Mouse (Mus musculus) embryonic facial prominence, embryonic 10.5 days (tissue): ENCODE measurements around the gene Olfr222. TPM values are rescaled to one million over a fixed set of nuclear protein-coding genes. Genes with fewer than 3 reads are reported as not detected.

Source experiments
- DNase-seq: peaks from one replicate; pipeline ENCODE4 v3.0.0-alpha.2; 2017; ENCODE audit warnings: low spot score
- H3K27ac ChIP-seq: fragments of 300-500 bp; sonication (generic); replicated peaks from 2 replicates; pipeline ENCODE4 v1.5.1; 2016; ENCODE audit warnings: mild to moderate bottlenecking
- H3K27me3 ChIP-seq: fragments of 300-500 bp; sonication (generic); replicated peaks from 2 replicates; pipeline ENCODE4 v1.6.1; 2016; ENCODE audit warnings: low read depth, mild to moderate bottlenecking; ENCODE audit not compliant: poor library complexity, severe bottlenecking
- H3K36me3 ChIP-seq: fragments of 300-500 bp; sonication (generic); replicated peaks from 2 replicates; pipeline ENCODE4 v1.6.1; 2016; ENCODE audit warnings: mild to moderate bottlenecking, moderate library complexity
- H3K4me1 ChIP-seq: fragments of 300-500 bp; sonication (generic); 2 replicates; pipeline ENCODE4 v1.6.1; 2016
- H3K4me3 ChIP-seq: fragments of 300-500 bp; sonication (generic); 2 replicates; pipeline ENCODE4 v1.5.1; 2016; ENCODE audit warnings: mild to moderate bottlenecking, moderate library complexity
- H3K9me3 ChIP-seq: fragments of 300-500 bp; sonication (generic); 2 replicates; pipeline ENCODE4 v1.6.1; 2016; ENCODE audit warnings: mild to moderate bottlenecking
- WGBS: fragments of 180-500 bp; shearing (Covaris S2); methylation state at CpG from one replicate; pipeline ENCODE4 v1.1.7; 2016; 5-methylcytosine and 5-hydroxymethylcytosine counted together
- polyA plus RNA-seq: library from polyadenylated mRNA; unstranded; fragments of >200 nt; fragmentation: Nextera tagmentation; extraction: Ambion mirVana; gene quantifications from 2 replicates; pipeline ENCODE4 v1.2.1, GENCODE M21; 2016

Olfr222 gene
- polyA plus RNA-seq, 1 experiment from 2014 or later: 0.06 TPM

GRCm38 (mm10) chr11:59584539-59584938 is 8.5 kb upstream of the Olfr222 start:
- Histone ChIP-seq H3K4me3 (no peak overlapping the region), H3K4me1 (no peaks in the 10 kb centered on the region), H3K9me3 (no peaks in the 10 kb centered on the region), H3K36me3 (no peaks in the 10 kb centered on the region), H3K27me3 (no peaks in the 10 kb centered on the region), H3K27ac (no peak overlapping the region)
- WGBS: 35% methylated on average over 6 of the region's 6 CpGs
- DNase-seq: peak; percentile 61

- Histone ChIP-seq H3K4me1 (no peaks in the 10 kb centered on the region), H3K27me3 (no peaks in the 10 kb centered on the region; the same call in 1 of the 2 replicates)
- 59% methylated on average over 9 of the region's 9 CpGs for WGBS
Observed at GRCm38 (mm10) chr11:59575726-59576125, 309 bp downstream of the Olfr222 start.

GRCm38 (mm10) chr11:59569306-59569705 is 6.7 kb downstream of the Olfr222 start:
- Histone ChIP-seq H3K36me3 (no peaks in the 10 kb centered on the region), H3K4me1 (no peaks in the 10 kb centered on the region; the same call in 1 of the 2 replicates), H3K27me3 (no peaks in the 10 kb centered on the region), H3K27ac (no peak overlapping the region), H3K4me3 (no peak overlapping the region), H3K9me3 (no peaks in the 10 kb centered on the region)
- 60% methylated on average over 3 of the region's 3 CpGs for WGBS
- no peak for DNase-seq

More at GRCm38 (mm10) chr11:59575726-59576125, 309 bp downstream of the Olfr222 start:
- DNase-seq: no peak
- Histone ChIP-seq H3K9me3 (no peaks in the 10 kb centered on the region), H3K36me3 (no peaks in the 10 kb centered on the region), H3K27ac (no peak overlapping the region), H3K4me3 (no peak overlapping the region)

- no peaks in the 10 kb centered on the region for H3K36me3 ChIP-seq
- DNase-seq: no peak
- H3K4me1 ChIP-seq: no peaks in the 10 kb centered on the region; the same call in 1 of the 2 replicates
- no peaks in the 10 kb centered on the region for H3K27me3 ChIP-seq
- H3K9me3 ChIP-seq: no peaks in the 10 kb centered on the region
- H3K27ac ChIP-seq: no peak overlapping the region
- WGBS: 82% methylated on average over 9 of the region's 9 CpGs
- no peak overlapping the region for H3K4me3 ChIP-seq
Observed at GRCm38 (mm10) chr11:59562837-59563236, 13.2 kb downstream of the Olfr222 start.

- WGBS: 93% methylated on average over 4 of the region's 4 CpGs
- Histone ChIP-seq H3K27ac (no peak overlapping the region), H3K9me3 (no peaks in the 10 kb centered on the region), H3K4me1 (no peaks in the 10 kb centered on the region; the same call in 1 of the 2 replicates), H3K4me3 (no peak overlapping the region), H3K36me3 (no peaks in the 10 kb centered on the region), H3K27me3 (no peaks in the 10 kb centered on the region)
- no peak for DNase-seq
Observed at GRCm38 (mm10) chr11:59562336-59562735, 13.7 kb downstream of the Olfr222 start.

- H3K36me3 ChIP-seq: no peaks in the 10 kb centered on the region
- H3K9me3 ChIP-seq: no peaks in the 10 kb centered on the region
- H3K4me1 ChIP-seq: no peaks in the 10 kb centered on the region
- no peaks in the 10 kb centered on the region for H3K27me3 ChIP-seq
- no peak overlapping the region for H3K27ac ChIP-seq
- WGBS: 79% methylated on average over 3 of the region's 3 CpGs
- H3K4me3 ChIP-seq: no peak overlapping the region
- DNase-seq: no peak
Observed at GRCm38 (mm10) chr11:59560906-59561305, 15.1 kb downstream of the Olfr222 start.

- H3K4me1 ChIP-seq: no peaks in the 10 kb centered on the region
- no peak overlapping the region for H3K4me3 ChIP-seq
- H3K36me3 ChIP-seq: no peaks in the 10 kb centered on the region
- H3K9me3 ChIP-seq: no peaks in the 10 kb centered on the region
- WGBS: 83% methylated on average over 8 of the region's 8 CpGs
- DNase-seq: no peak
- no peaks in the 10 kb centered on the region for H3K27me3 ChIP-seq
- H3K27ac ChIP-seq: no peak overlapping the region
Observed at GRCm38 (mm10) chr11:59554535-59554934, 21.5 kb downstream of the Olfr222 start.

GRCm38 (mm10) chr11:59554127-59554526 is 21.9 kb downstream of the Olfr222 start:
- Histone ChIP-seq H3K27me3 (no peaks in the 10 kb centered on the region), H3K4me1 (no peaks in the 10 kb centered on the region), H3K27ac (no peak overlapping the region), H3K4me3 (no peak overlapping the region), H3K36me3 (no peaks in the 10 kb centered on the region), H3K9me3 (no peaks in the 10 kb centered on the region)
- 93% methylated on average over 11 of the region's 11 CpGs for WGBS
- DNase-seq: no peak

- Histone ChIP-seq H3K27ac (no peak overlapping the region), H3K9me3 (no peaks in the 10 kb centered on the region), H3K4me1 (no peaks in the 10 kb centered on the region), H3K27me3 (no peaks in the 10 kb centered on the region), H3K36me3 (no peaks in the 10 kb centered on the region), H3K4me3 (no peak overlapping the region)
- DNase-seq: no peak
- WGBS: 89% methylated on average over 9 of the region's 9 CpGs
Observed at GRCm38 (mm10) chr11:59544005-59544404, 32.0 kb downstream of the Olfr222 start.

- no peaks in the 10 kb centered on the region for H3K36me3 ChIP-seq
- H3K4me1 ChIP-seq: peaks cover 1% of the 10 kb centered on the region; the same call in 1 of the 2 replicates
- no peaks in the 10 kb centered on the region for H3K27me3 ChIP-seq
- DNase-seq: no peak
- H3K27ac ChIP-seq: no peak overlapping the region
- H3K9me3 ChIP-seq: no peaks in the 10 kb centered on the region
- WGBS: 83% methylated on average over 3 of the region's 3 CpGs
- no peak overlapping the region for H3K4me3 ChIP-seq
Observed at GRCm38 (mm10) chr11:59543376-59543775, 32.7 kb downstream of the Olfr222 start.

GRCm38 (mm10) chr11:59542442-59542841 is 33.6 kb downstream of the Olfr222 start:
- Histone ChIP-seq H3K27ac (no peak overlapping the region), H3K4me1 (peaks cover 3% of the 10 kb centered on the region; the same call in 1 of the 2 replicates), H3K36me3 (no peaks in the 10 kb centered on the region), H3K4me3 (no peak overlapping the region), H3K27me3 (no peaks in the 10 kb centered on the region), H3K9me3 (no peaks in the 10 kb centered on the region)
- DNase-seq: no peak
- 84% methylated on average over 6 of the region's 6 CpGs for WGBS

GRCm38 (mm10) chr11:59541324-59541723 is 34.7 kb downstream of the Olfr222 start, which contains the start of gene Nlrp3:
Gene Nlrp3 (plus strand): TSS chr11:59541568.
- Histone ChIP-seq H3K36me3 (no peaks in the 10 kb centered on the region), H3K27me3 (no peaks in the 10 kb centered on the region), H3K4me1 (peaks cover 3% of the 10 kb centered on the region; the same call in 1 of the 2 replicates), H3K4me3 (no peak within 1 kb of the TSS), H3K9me3 (no peaks in the 10 kb centered on the region), H3K27ac (no peak within 1 kb of the TSS)
- DNase-seq: no peak
- 50% methylated on average over 3 of the region's 3 CpGs for WGBS

- H3K4me3 ChIP-seq: no peak overlapping the region
- H3K4me1 ChIP-seq: peaks cover 3% of the 10 kb centered on the region; the same call in 1 of the 2 replicates
- no peaks in the 10 kb centered on the region for H3K9me3 ChIP-seq
- no peaks in the 10 kb centered on the region for H3K27me3 ChIP-seq
- H3K27ac ChIP-seq: no peak overlapping the region
- DNase-seq: no peak
- H3K36me3 ChIP-seq: no peaks in the 10 kb centered on the region
- 81% methylated on average over 3 of the region's 3 CpGs for WGBS
Observed at GRCm38 (mm10) chr11:59540123-59540522, 35.9 kb downstream of the Olfr222 start.
